Mouse (Mus musculus): ENCODE measurements at regions not wholly inside any gene's neighbourhood (a gene's known extent, or its start where the extent isn't known, plus 50 kb on each side); places are given as distances from the start of the nearest gene placed in this dataset.
A peak's percentile ranks its signal among the peaks of the same experiment; 100 is the strongest.

- DNase-seq, result no peak
- Histone ChIP-seq H3K27ac (ENCODE audit: insufficient read depth, low read depth, low read length) (no peak overlapping the region), H3K27me3 (replicated peaks; ENCODE audit: control insufficient read depth, insufficient read depth, low read length) (no peaks in the 10 kb centered on the region), H3K4me1 (ENCODE audit: control insufficient read depth, insufficient read depth, low read length) (no peaks in the 10 kb centered on the region), H3K36me3 (ENCODE audit: control insufficient read depth, insufficient read depth, low read length) (no peaks in the 10 kb centered on the region), H3K4me3 (ENCODE audit: insufficient read depth, low read depth, low read length) (no peak overlapping the region)
- WGBS, result 95% methylated on average over 6 of the region's 6 CpGs
- TF ChIP-seq POLR2A (IDR thresholded peaks at IDR 0.05; ENCODE audit: low read depth, low read length) (no peak), CTCF (conservative IDR thresholded peaks at IDR 0.05; ENCODE audit: insufficient read depth, insufficient read length, low read depth, low read length) (no peak)
Observed at GRCm38 (mm10) chr5:91869791-91870190, 93.1 kb downstream of the Rchy1 start.

- 93% methylated on average over 3 of the region's 3 CpGs for WGBS
- no peak overlapping the region for H3K27ac ChIP-seq (ENCODE audit: insufficient read depth, low read depth, low read length)
- no peak for TF ChIP-seq POLR2A (IDR thresholded peaks at IDR 0.05; ENCODE audit: low read depth, low read length)
- no peak for TF ChIP-seq CTCF (conservative IDR thresholded peaks at IDR 0.05; ENCODE audit: insufficient read depth, insufficient read length, low read depth, low read length)
- DNase-seq, result no peak
- no peaks in the 10 kb centered on the region for H3K36me3 ChIP-seq (ENCODE audit: control insufficient read depth, insufficient read depth, low read length)
- H3K4me3 ChIP-seq (ENCODE audit: insufficient read depth, low read depth, low read length), result no peak overlapping the region
- H3K4me1 ChIP-seq (ENCODE audit: control insufficient read depth, insufficient read depth, low read length), result no peaks in the 10 kb centered on the region
- H3K27me3 ChIP-seq (replicated peaks; ENCODE audit: control insufficient read depth, insufficient read depth, low read length), result no peaks in the 10 kb centered on the region
Observed at GRCm38 (mm10) chr5:91866184-91866583, 96.7 kb downstream of the Rchy1 start.

DNA sequence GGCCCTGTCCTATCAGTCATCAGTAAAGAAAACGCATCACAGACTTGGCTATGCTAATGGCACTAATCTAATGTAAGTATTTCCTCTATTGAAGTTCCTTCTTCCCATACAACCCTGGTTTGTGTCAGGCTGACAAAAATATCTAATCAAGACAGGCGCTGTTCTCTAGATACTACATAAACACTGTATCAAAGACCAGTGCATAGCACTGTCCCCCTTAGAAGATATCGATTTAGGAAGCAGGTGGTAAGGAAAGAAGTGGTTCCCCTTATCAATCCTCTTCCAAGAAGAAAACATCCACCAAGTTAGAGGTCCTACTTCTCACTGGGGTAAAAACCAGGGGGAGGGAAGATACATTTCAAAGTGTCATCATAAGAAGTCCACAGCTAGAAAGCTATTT is 97.5 kb downstream of the Rchy1 start:
- no peak for DNase-seq
- Histone ChIP-seq H3K4me1 (ENCODE audit: control insufficient read depth, insufficient read depth, low read length) (no peaks in the 10 kb centered on the region), H3K36me3 (ENCODE audit: control insufficient read depth, insufficient read depth, low read length) (no peaks in the 10 kb centered on the region), H3K4me3 (ENCODE audit: insufficient read depth, low read depth, low read length) (no peak overlapping the region), H3K27me3 (replicated peaks; ENCODE audit: control insufficient read depth, insufficient read depth, low read length) (no peaks in the 10 kb centered on the region), H3K27ac (ENCODE audit: insufficient read depth, low read depth, low read length) (no peak overlapping the region)
- WGBS, result 90% methylated on average over 3 of the region's 3 CpGs
- TF ChIP-seq CTCF (conservative IDR thresholded peaks at IDR 0.05; ENCODE audit: insufficient read depth, insufficient read length, low read depth, low read length) (no peak), POLR2A (IDR thresholded peaks at IDR 0.05; ENCODE audit: low read depth, low read length) (no peak)

GRCm38 (mm10) chr5:91862843-91863242 is 100.0 kb downstream of the Rchy1 start:
- no peak for DNase-seq
- Histone ChIP-seq H3K4me1 (ENCODE audit: control insufficient read depth, insufficient read depth, low read length) (no peaks in the 10 kb centered on the region), H3K27ac (ENCODE audit: insufficient read depth, low read depth, low read length) (no peak overlapping the region), H3K4me3 (ENCODE audit: insufficient read depth, low read depth, low read length) (no peak overlapping the region), H3K36me3 (ENCODE audit: control insufficient read depth, insufficient read depth, low read length) (no peaks in the 10 kb centered on the region), H3K27me3 (replicated peaks; ENCODE audit: control insufficient read depth, insufficient read depth, low read length) (no peaks in the 10 kb centered on the region)
- no peak for TF ChIP-seq CTCF (conservative IDR thresholded peaks at IDR 0.05; ENCODE audit: insufficient read depth, insufficient read length, low read depth, low read length)
- 95% methylated on average over 3 of the region's 3 CpGs for WGBS

- TF ChIP-seq CTCF (conservative IDR thresholded peaks at IDR 0.05; ENCODE audit: insufficient read depth, insufficient read length, low read depth, low read length) (no peak), POLR2A (IDR thresholded peaks at IDR 0.05; ENCODE audit: low read depth, low read length) (no peak)
- no peak overlapping the region for H3K4me3 ChIP-seq (ENCODE audit: insufficient read depth, low read depth, low read length)
Observed at GRCm38 (mm10) chr5:91862243-91862642, 100.6 kb downstream of the Rchy1 start.

DNA sequence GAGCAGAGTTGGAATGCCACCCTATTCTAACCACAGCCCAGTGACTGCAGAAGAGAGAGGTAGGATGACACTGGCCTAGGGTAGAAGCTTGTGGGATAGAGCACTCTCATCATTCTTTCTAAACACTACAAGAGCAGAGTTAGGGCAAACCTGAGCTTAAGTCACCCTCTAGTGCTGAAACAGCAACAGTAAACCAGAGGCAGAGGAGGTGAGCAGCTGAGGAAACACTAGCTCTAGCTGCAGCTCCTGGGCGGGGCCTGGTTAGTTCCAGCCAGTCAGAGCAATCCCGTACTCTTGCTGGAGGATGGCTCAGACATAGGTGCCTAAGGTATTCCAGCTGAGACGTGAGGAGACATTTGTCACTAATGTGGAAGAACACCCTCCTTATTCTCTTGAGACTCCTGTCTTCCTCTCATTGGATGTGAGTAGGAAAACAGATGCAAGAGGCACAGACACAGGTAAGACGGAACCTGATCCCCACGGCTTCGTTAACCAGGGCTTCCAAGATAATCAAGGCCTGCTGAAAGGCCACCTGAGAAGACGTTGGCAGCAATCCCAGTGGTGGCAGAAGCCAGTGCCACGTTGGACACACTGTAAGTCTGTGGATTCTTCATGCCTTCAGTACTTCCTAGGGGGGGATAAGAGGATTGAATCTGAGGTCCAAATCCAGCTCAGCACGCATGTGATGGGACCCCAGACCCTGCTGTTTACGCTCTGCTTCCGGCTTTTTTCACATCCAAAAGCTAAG is 101.3 kb downstream of the Rchy1 start:
- peak; percentile 1 for DNase-seq
- WGBS, result 67% methylated on average over 11 of the region's 11 CpGs
- H3K27ac ChIP-seq (ENCODE audit: insufficient read depth, low read depth, low read length), result no peak overlapping the region
- H3K4me1 ChIP-seq (ENCODE audit: control insufficient read depth, insufficient read depth, low read length), result no peaks in the 10 kb centered on the region
- H3K27me3 ChIP-seq (replicated peaks; ENCODE audit: control insufficient read depth, insufficient read depth, low read length), result no peaks in the 10 kb centered on the region
- no peak overlapping the region for H3K4me3 ChIP-seq (ENCODE audit: insufficient read depth, low read depth, low read length)
- no peak; the same call in 1 of the 2 replicates for TF ChIP-seq CTCF (conservative IDR thresholded peaks at IDR 0.05; ENCODE audit: insufficient read depth, insufficient read length, low read depth, low read length)
- TF ChIP-seq POLR2A (IDR thresholded peaks at IDR 0.05; ENCODE audit: low read depth, low read length), result no peak
- no peaks in the 10 kb centered on the region for H3K36me3 ChIP-seq (ENCODE audit: control insufficient read depth, insufficient read depth, low read length)

More at GRCm38 (mm10) chr5:91862243-91862642, 100.6 kb downstream of the Rchy1 start:
- Histone ChIP-seq H3K27me3 (replicated peaks; ENCODE audit: control insufficient read depth, insufficient read depth, low read length) (no peaks in the 10 kb centered on the region), H3K4me1 (ENCODE audit: control insufficient read depth, insufficient read depth, low read length) (no peaks in the 10 kb centered on the region), H3K27ac (ENCODE audit: insufficient read depth, low read depth, low read length) (no peak overlapping the region), H3K36me3 (ENCODE audit: control insufficient read depth, insufficient read depth, low read length) (no peaks in the 10 kb centered on the region)
- 86% methylated on average over 3 of the region's 3 CpGs for WGBS
- DNase-seq, result no peak

- no peaks in the 10 kb centered on the region for H3K36me3 ChIP-seq (ENCODE audit: control insufficient read depth, insufficient read depth, low read length)
- H3K27ac ChIP-seq (ENCODE audit: insufficient read depth, low read depth, low read length), result no peak overlapping the region
- 61% methylated on average over 2 of the region's 2 CpGs for WGBS
- H3K4me3 ChIP-seq (ENCODE audit: insufficient read depth, low read depth, low read length), result no peak overlapping the region
- no peak for DNase-seq
- TF ChIP-seq POLR2A (IDR thresholded peaks at IDR 0.05; ENCODE audit: low read depth, low read length) (no peak), CTCF (conservative IDR thresholded peaks at IDR 0.05; ENCODE audit: insufficient read depth, insufficient read length, low read depth, low read length) (no peak)
- no peaks in the 10 kb centered on the region for H3K4me1 ChIP-seq (ENCODE audit: control insufficient read depth, insufficient read depth, low read length)
- no peaks in the 10 kb centered on the region for H3K27me3 ChIP-seq (replicated peaks; ENCODE audit: control insufficient read depth, insufficient read depth, low read length)
Observed at GRCm38 (mm10) chr5:91860489-91860888, 102.4 kb downstream of the Rchy1 start.
